Mouse (Mus musculus) neural tube, embryonic 11.5 days (tissue): ENCODE data around the gene Clk3. TPM values are rescaled to one million over a fixed set of nuclear protein-coding genes. Genes with fewer than 3 reads are reported as not detected.

Source experiments
- ATAC-seq: fragments of 200-750 bp; cut with Nextera tagmentation; 2 replicates; pipeline ENCODE4 v1.8.0; 2017; ENCODE audit warnings: moderate number of reproducible peaks, mild to moderate bottlenecking, moderate TSS enrichment, moderate library complexity; ENCODE audit not compliant: insufficient read depth, low FRiP score, low TSS enrichment
- DNase-seq: peaks from one replicate; pipeline ENCODE4 v3.0.0-alpha.2; 2015; ENCODE audit warnings: low spot score
- H3K27ac ChIP-seq: fragments of 300-500 bp; sonication (generic); 2 replicates; pipeline ENCODE4 v1.5.1; 2014; ENCODE audit warnings: low read depth, mild to moderate bottlenecking, low read length
- H3K27me3 ChIP-seq: fragments of 300-500 bp; sonication (generic); 2 replicates; pipeline ENCODE4 v1.6.1; 2014; ENCODE audit warnings: mild to moderate bottlenecking, low read length, mixed read lengths; ENCODE audit not compliant: control insufficient read depth, insufficient read depth
- H3K36me3 ChIP-seq: fragments of 300-500 bp; sonication (generic); 2 replicates; pipeline ENCODE4 v1.6.1; 2014; ENCODE audit warnings: mild to moderate bottlenecking, low read length, moderate library complexity, mixed read lengths; ENCODE audit not compliant: control insufficient read depth, insufficient read depth
- H3K4me1 ChIP-seq: fragments of 300-500 bp; sonication (generic); 2 replicates; pipeline ENCODE4 v1.6.1; 2014; ENCODE audit warnings: low read length, mixed read lengths; ENCODE audit not compliant: control insufficient read depth, insufficient read depth
- H3K4me2 ChIP-seq: fragments of 300-500 bp; sonication (generic); 2 replicates; pipeline ENCODE4 v1.6.1; 2014; ENCODE audit warnings: low read depth, mild to moderate bottlenecking, moderate library complexity
- H3K4me3 ChIP-seq: fragments of 300-500 bp; sonication (generic); 2 replicates; pipeline ENCODE4 v1.5.1; 2014; ENCODE audit warnings: low read depth, low read length
- H3K9ac ChIP-seq: fragments of 300-500 bp; sonication (generic); 2 replicates; pipeline ENCODE4 v1.6.1; 2014; ENCODE audit warnings: mild to moderate bottlenecking, low read length
- H3K9me3 ChIP-seq: fragments of 300-500 bp; sonication (generic); 2 replicates; pipeline ENCODE4 v1.6.1; 2016; ENCODE audit warnings: low read length; ENCODE audit not compliant: control insufficient read depth
- WGBS: fragments of 180-500 bp; shearing (Covaris S2); extraction: QIAGEN DNeasy Blood & Tissue Kit; methylation state at CpG from one replicate; pipeline ENCODE4 v1.1.7; 2014; 5-methylcytosine and 5-hydroxymethylcytosine counted together
- polyA plus RNA-seq: library from polyadenylated mRNA; unstranded; fragments of >200 nt; fragmentation: Nextera tagmentation; extraction: Ambion mirVana; gene quantifications from 2 replicates; pipeline ENCODE4 v1.2.1, GENCODE M21; 2014

Clk3 gene
- polyA plus RNA-seq, 1 experiment from 2014 or later = 97.3 TPM

- peaks cover 22% of the 10 kb centered on the region for H3K4me1 ChIP-seq
- peak overlapping the region; percentile 92 for H3K4me3 ChIP-seq
- no peaks in the 10 kb centered on the region for H3K9me3 ChIP-seq
- H3K27ac ChIP-seq = peak overlapping the region; percentile 99
- DNase-seq = no peak
- ATAC-seq = peak; percentile 35
- H3K36me3 ChIP-seq = peaks cover 10% of the 10 kb centered on the region
- peak overlapping the region; percentile 98 for H3K9ac ChIP-seq
- H3K27me3 ChIP-seq = no peaks in the 10 kb centered on the region
- peak overlapping the region; percentile 97 for H3K4me2 ChIP-seq
- under 1% methylated on average over 56 of the region's 57 CpGs for WGBS
Measured at GRCm38 (mm10) chr9:57764147-57764973, 1.3 kb downstream of the Clk3 start.

GRCm38 (mm10) chr9:57762563-57762991 is 3.1 kb downstream of the Clk3 start:
- H3K27me3 ChIP-seq = no peaks in the 10 kb centered on the region
- no peak overlapping the region for H3K4me2 ChIP-seq
- 62% methylated on average over 6 of the region's 6 CpGs for WGBS
- DNase-seq = peak; percentile 45
- H3K36me3 ChIP-seq = peaks cover 16% of the 10 kb centered on the region
- H3K4me1 ChIP-seq = peaks cover 22% of the 10 kb centered on the region
- H3K27ac ChIP-seq = no peak overlapping the region
- H3K9me3 ChIP-seq = no peaks in the 10 kb centered on the region
- ATAC-seq = no peak
- no peak overlapping the region for H3K9ac ChIP-seq
- no peak overlapping the region for H3K4me3 ChIP-seq

- Histone ChIP-seq H3K9ac (no peak overlapping the region), H3K27ac (no peak overlapping the region), H3K4me3 (no peak overlapping the region), H3K4me1 (peaks cover 22% of the 10 kb centered on the region), H3K36me3 (peaks cover 17% of the 10 kb centered on the region), H3K27me3 (no peaks in the 10 kb centered on the region), H3K9me3 (no peaks in the 10 kb centered on the region), H3K4me2 (no peak overlapping the region)
- ATAC-seq (no peak), DNase-seq (no peak)
- 96% methylated on average over 13 of the region's 13 CpGs for WGBS
Measured at GRCm38 (mm10) chr9:57761563-57762551, 3.8 kb downstream of the Clk3 start.

- peaks cover 17% of the 10 kb centered on the region for H3K4me1 ChIP-seq
- peaks cover 22% of the 10 kb centered on the region for H3K36me3 ChIP-seq
- no peaks in the 10 kb centered on the region for H3K9me3 ChIP-seq
- H3K27me3 ChIP-seq = no peaks in the 10 kb centered on the region
- no peak overlapping the region for H3K27ac ChIP-seq
- no peak overlapping the region for H3K9ac ChIP-seq
- ATAC-seq (no peak), DNase-seq (no peak)
- 97% methylated on average over 24 of the region's 24 CpGs for WGBS
- H3K4me2 ChIP-seq = no peak overlapping the region
- no peak overlapping the region for H3K4me3 ChIP-seq
Measured at GRCm38 (mm10) chr9:57760416-57761146, 5.1 kb downstream of the Clk3 start.

GRCm38 (mm10) chr9:57759289-57759688 is 6.4 kb downstream of the Clk3 start:
- no peaks in the 10 kb centered on the region for H3K27me3 ChIP-seq
- H3K36me3 ChIP-seq = peaks cover 29% of the 10 kb centered on the region
- no peak overlapping the region for H3K9ac ChIP-seq

GRCm38 (mm10) chr9:57758528-57758927 is 7.1 kb downstream of the Clk3 start:
- 93% methylated on average over 22 of the region's 22 CpGs for WGBS
- H3K9ac ChIP-seq = no peak overlapping the region
- H3K27me3 ChIP-seq = no peaks in the 10 kb centered on the region
- ATAC-seq = no peak
- H3K4me3 ChIP-seq = no peak overlapping the region
- H3K4me1 ChIP-seq = peaks cover 11% of the 10 kb centered on the region
- H3K4me2 ChIP-seq = no peak overlapping the region
- H3K9me3 ChIP-seq = no peaks in the 10 kb centered on the region
- DNase-seq = no peak
- H3K36me3 ChIP-seq = peaks cover 35% of the 10 kb centered on the region
- H3K27ac ChIP-seq = no peak overlapping the region

More at GRCm38 (mm10) chr9:57759289-57759688, 6.4 kb downstream of the Clk3 start:
- Histone ChIP-seq H3K4me1 (peaks cover 17% of the 10 kb centered on the region), H3K4me2 (no peak overlapping the region), H3K27ac (no peak overlapping the region), H3K9me3 (no peaks in the 10 kb centered on the region), H3K4me3 (no peak overlapping the region)
- peak; percentile 63 for DNase-seq
- WGBS = 36% methylated on average over 6 of the region's 6 CpGs
- ATAC-seq = no peak

GRCm38 (mm10) chr9:57757578-57757977 is 8.1 kb downstream of the Clk3 start:
- peaks cover 1% of the 10 kb centered on the region for H3K4me1 ChIP-seq
- H3K36me3 ChIP-seq = peaks cover 41% of the 10 kb centered on the region
- no peak for ATAC-seq
- H3K27ac ChIP-seq = no peak overlapping the region
- H3K27me3 ChIP-seq = no peaks in the 10 kb centered on the region
- H3K4me3 ChIP-seq = no peak overlapping the region
- no peak for DNase-seq
- H3K4me2 ChIP-seq = no peak overlapping the region
- no peaks in the 10 kb centered on the region for H3K9me3 ChIP-seq
- WGBS = 79% methylated on average over 3 of the region's 3 CpGs
- no peak overlapping the region for H3K9ac ChIP-seq

GRCm38 (mm10) chr9:57750901-57751300 is 14.8 kb downstream of the Clk3 start:
- ATAC-seq (no peak), DNase-seq (no peak)
- Histone ChIP-seq H3K4me3 (no peak overlapping the region), H3K27me3 (no peaks in the 10 kb centered on the region), H3K27ac (no peak overlapping the region), H3K4me1 (no peaks in the 10 kb centered on the region), H3K4me2 (no peak overlapping the region), H3K36me3 (peaks cover 49% of the 10 kb centered on the region), H3K9me3 (no peaks in the 10 kb centered on the region), H3K9ac (no peak overlapping the region)
- WGBS = 90% methylated on average over 7 of the region's 7 CpGs
